Mouse (Mus musculus) central nervous system, embryonic 18 days (tissue): ENCODE results near the gene Cldn8. TPM values are rescaled to one million over a fixed set of nuclear protein-coding genes. Genes with fewer than 3 reads are reported as not detected.

Experiments
- polyA plus RNA-seq: library from polyadenylated mRNA; depleted of rRNA; stranded (reverse); fragments of >200 nt; gene quantifications from 2 replicates; pipeline ENCODE4 v1.2.3, GENCODE M21; 2012; rRNA removed

The Cldn8 gene
- polyA plus RNA-seq, result not detected in 2 replicates

DNA sequence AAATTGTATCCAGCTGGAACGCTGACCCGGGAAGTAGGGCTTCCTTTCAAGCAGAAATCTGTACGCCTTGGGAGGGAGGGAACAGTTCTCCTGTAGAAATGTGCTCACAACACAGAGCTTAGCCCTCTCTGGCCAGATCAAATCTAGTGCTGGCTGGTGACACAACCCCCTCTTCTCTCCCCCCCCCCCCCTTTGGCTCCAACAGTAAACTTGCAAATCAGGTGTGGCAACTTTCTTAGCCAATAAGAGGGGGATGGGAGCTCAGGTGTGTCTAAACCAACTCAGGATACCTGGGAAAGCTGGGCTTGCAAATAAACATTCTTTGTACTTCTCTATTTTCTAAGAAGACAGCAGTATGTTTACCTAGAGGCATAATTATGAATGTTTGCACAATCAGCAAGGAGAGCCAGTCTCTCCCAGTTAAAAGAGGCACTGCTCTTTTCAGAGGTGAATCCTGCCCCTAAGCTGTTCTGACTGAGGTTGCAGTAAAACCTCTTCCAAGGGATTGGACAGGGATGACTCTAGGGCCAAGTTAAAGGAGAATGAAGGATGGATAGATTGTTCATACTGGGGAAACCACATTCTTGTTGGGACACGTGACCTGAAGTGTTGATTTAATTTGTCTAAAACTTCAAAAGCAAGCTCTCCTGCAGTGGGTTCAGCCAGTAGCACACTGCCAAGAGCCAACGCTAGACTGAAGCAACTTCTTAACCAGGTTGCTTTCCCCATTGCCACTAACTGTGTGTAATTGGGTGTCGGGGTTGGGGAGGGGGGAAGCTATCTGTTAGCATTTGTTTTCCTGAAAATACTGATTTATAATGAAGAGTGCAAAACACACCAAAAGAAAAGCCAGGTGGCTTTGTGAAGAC, at the start of gene Cldn8:
TSS of gene Cldn8 (minus strand) at position 139 of the 869 bp plus-strand sequence.

DNA sequence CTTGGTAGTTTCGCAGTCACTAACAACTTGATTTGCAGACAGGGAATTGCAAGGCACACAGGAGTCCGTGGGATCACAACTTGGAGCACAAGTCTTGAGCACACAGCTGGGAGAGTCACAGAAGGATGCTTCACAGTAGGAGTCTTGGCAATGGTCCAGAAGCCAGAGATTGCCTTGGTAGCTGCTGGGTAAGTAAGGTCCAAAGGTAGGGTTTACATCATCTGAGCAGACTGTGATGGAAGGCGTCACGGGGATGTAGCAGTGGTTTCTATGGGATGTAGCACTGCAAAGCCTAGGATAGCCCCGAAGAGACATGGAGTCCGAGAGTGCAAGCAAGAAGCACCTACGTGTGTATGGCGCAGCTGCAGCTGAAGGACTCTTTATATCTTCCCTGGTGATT, 48.9 kb upstream of the Cldn8 start, which contains the start of gene Krtap24-1:
TSS of gene Krtap24-1 (minus strand) at position 358 of the 400 bp plus-strand sequence.

Other genes starting within 250 kb of the Cldn8 start
- gene Cldn17, start 56.2 kb downstream of the Cldn8 start, polyA plus RNA-seq, result 0.04 TPM in 1 of 2 replicates, not detected in the other
- not detected in 2 replicates for gene Krtap24-1, start 49.1 kb upstream of the Cldn8 start, polyA plus RNA-seq
- gene 2310079G19Rik, start 64.5 kb upstream of the Cldn8 start, polyA plus RNA-seq, result not detected in 2 replicates
- not detected in 2 replicates for gene Krtap26-1, start 84.6 kb upstream of the Cldn8 start, polyA plus RNA-seq
- gene Krtap27-1, start 108.5 kb upstream of the Cldn8 start, polyA plus RNA-seq, result not detected in 2 replicates
- not detected in 2 replicates for gene 2310061N02Rik, start 144.8 kb upstream of the Cldn8 start, polyA plus RNA-seq
- gene Krtap13-1, start 165.7 kb upstream of the Cldn8 start, polyA plus RNA-seq, result not detected in 2 replicates
- gene Krtap13, start 188.5 kb upstream of the Cldn8 start, polyA plus RNA-seq, result not detected in 2 replicates
- not detected in 2 replicates for gene 2310034C09Rik, start 195.7 kb upstream of the Cldn8 start, polyA plus RNA-seq
- not detected in 2 replicates for gene 2310057N15Rik, start 211.0 kb upstream of the Cldn8 start, polyA plus RNA-seq
- gene Gm5965, start 214.7 kb upstream of the Cldn8 start, polyA plus RNA-seq, result not detected in 2 replicates
- not detected in 2 replicates for gene Gm20741, start 249.0 kb upstream of the Cldn8 start, polyA plus RNA-seq